Mouse (Mus musculus) olfactory bulb, adult 2 months (tissue): ENCODE results near the gene Scarf1.

Source experiments
- CTCF ChIP-seq: fragments of 200-500 bp; IDR thresholded peaks from 2 replicates; pipeline ENCODE4 v1.5.1; 2012; ENCODE audit warnings: low read depth, mild to moderate bottlenecking, low read length, moderate library complexity; ENCODE audit not compliant: insufficient read depth
- POLR2A ChIP-seq: fragments of 200-500 bp; IDR thresholded peaks from 2 replicates; pipeline ENCODE4 v1.6.1; 2012; ENCODE audit warnings: mild to moderate bottlenecking, low read depth, low read length, moderate library complexity; ENCODE audit not compliant: insufficient read depth

DNA sequence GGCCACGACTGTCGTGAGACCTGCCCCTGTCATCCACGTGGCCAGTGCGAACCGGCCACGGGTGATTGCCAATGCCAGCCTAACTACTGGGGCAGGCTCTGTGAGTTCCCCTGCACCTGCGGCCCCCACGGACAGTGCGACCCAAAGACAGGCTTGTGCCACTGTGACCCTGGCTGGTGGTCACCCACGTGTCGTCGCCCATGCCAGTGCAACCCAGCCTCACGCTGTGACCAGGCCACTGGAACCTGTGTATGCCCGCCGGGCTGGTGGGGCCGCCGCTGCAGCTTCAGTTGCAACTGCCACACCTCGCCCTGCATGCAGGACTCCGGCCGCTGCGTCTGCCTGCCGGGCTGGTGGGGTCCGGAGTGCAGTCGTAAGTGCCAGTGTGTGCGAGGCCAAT is 1.8 kb downstream of the Scarf1 start:
- TF ChIP-seq CTCF = no peak
- no peak for TF ChIP-seq POLR2A
